Mouse (Mus musculus) C2C12 (cell line): ENCODE data around the gene Blnk.

ENCODE experiments used
- CTCF ChIP-seq: IDR thresholded peaks from one replicate; pipeline ENCODE4 v1.5.1; 2011; ENCODE audit not compliant: control insufficient read depth, insufficient read depth, insufficient read length
- MAX ChIP-seq: IDR thresholded peaks from one replicate; pipeline ENCODE4 v1.6.1; 2011; ENCODE audit warnings: mild to moderate bottlenecking, control low read depth
- MYOG ChIP-seq: IDR thresholded peaks from one replicate; pipeline ENCODE4 v1.6.1; 2011; ENCODE audit not compliant: control insufficient read depth, insufficient read length; ENCODE audit errors: extremely low read depth

- TF ChIP-seq CTCF: no peak
- no peak for TF ChIP-seq MAX
- TF ChIP-seq MYOG: no peak
Observed at GRCm38 (mm10) chr19:41027024-41027423, 32.7 kb upstream of the Blnk start.
